Mouse (Mus musculus): Measurements from ENCODE around the gene Ank3.

DNA sequence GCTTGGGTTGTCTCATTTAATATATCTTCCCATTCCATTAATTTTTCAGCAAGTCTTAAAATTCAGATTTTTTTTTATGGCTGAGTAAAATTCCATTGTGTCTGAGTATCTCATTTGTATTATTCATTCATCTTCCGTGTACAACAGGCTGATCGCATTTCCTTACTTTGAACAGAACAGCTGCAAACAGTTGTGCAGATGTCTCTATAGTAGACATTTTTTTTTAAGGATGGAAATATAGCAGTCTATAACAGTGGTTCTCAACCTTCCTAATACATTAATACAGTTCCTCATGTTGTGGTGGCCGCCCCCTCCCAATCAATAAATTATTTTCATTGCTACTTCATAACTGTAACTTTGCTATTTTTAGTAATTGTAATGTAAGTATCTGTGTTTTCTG is 212.7 kb downstream of the Ank3 start:
- TF ChIP-seq CTCF (conservative IDR thresholded peaks at IDR 0.05; ENCODE audit: low read length): no peak
- TF ChIP-seq NANOG (IDR thresholded peaks at IDR 0.05; ENCODE audit: borderline replicate concordance, low read length): no peak

Data from E14TG2a.4 (cell line).